Mouse (Mus musculus) embryo, embryonic 10 days (tissue): ENCODE measurements around the gene Clp1.

Experiments
- DNase-seq: peaks from one replicate; pipeline ENCODE4 v3.0.0-alpha.2; 2015; ENCODE audit warnings: low spot score

The Clp1 gene

DNA sequence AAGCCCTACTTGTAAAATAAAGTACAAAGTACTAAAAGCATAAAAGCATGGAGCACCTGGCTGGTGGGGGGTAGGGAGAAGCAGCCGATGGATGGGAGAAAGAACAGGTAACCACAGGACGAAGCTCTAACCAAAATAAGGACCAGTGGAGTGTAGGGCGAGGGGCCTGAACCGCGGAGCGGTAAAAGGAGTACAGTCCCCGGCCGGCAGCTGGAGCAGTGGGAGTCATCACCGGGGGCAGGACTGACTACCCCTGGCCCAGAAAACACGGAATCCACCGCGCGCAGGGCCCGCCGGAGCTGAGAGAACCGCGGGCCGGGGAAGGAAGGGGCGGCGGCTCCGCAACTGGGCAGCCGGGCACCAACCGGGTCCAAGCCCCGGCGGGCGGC is 12.7 kb downstream of the Clp1 start:
- peak; percentile 31 for DNase-seq

DNA sequence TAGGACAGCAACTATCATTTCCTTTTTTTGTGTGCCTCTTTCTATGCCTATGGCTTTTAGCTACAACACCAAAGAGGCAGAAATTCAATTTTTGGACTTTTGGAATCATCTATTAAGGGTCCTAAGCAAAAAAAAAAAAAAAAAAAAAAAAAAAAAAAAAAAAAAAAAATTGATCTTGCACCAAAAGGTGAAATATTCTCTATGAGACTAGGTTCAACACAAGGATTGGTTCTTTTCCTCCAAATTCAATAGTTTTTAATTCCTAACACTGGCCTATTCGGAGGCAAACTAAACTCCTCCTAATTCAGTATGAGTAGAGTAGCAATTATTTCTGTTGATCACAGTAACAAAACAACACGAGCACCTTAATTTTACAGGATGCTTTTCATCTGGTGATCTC is 15.3 kb downstream of the Clp1 start:
- DNase-seq: no peak

DNA sequence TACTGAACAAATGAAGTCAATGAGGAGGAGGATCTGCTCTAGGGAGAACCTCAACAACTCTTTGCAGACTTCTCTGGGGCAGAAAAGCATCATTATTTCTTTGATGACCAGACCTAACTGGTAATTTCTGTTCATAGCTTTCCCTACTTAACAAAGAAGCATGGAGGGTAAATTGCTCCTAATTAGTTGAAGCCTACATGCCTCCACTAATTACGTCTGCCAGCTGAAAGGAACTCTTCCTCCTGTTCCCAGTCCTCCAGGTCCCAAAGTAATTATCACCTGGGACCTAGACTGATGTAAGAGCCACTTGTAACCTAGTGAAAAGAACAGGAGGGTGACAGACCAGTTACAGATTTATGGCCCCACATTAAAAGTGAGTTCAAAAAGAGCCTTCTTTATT is 19.6 kb downstream of the Clp1 start:
- no peak for DNase-seq

- DNase-seq: no peak
Observed at GRCm38 (mm10) chr2:84705295-84705694, 21.9 kb downstream of the Clp1 start.

- no peak for DNase-seq
Observed at GRCm38 (mm10) chr2:84704329-84704728, 22.8 kb downstream of the Clp1 start.

- DNase-seq: no peak
Observed at GRCm38 (mm10) chr2:84703497-84703896, 23.7 kb downstream of the Clp1 start.

DNA sequence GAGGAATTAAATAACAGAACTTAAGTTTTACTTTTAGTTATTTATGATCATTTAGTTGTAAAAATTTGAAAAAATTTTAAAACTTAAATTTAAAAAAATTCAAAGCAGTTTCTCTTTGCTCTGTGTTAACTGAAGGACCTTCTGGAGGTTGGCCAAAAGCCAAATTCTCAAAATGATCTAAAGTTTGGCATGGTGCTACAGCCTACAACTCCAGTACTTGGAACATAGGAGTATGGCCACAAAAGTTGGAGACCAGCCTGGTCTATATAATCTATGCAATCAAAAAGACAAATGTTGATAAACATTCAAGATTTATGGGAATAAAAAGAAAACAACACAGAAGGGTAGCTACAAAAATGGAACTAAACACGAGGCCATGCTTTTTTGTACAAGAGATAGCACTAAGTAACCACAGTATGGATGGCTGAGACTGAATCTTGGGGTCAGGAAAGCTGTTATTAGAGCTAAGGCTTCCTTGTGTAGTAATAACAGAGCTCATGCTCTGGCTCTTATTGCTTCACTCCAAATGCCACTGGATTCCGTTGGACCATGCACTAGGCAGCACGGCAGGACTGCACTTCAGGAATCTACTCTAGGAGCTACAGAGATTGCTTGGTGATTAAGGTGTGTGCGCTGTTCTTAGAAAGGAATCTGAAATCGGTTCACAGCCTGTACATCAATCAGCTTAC is 32.0 kb downstream of the Clp1 start:
- DNase-seq: no peak

DNA sequence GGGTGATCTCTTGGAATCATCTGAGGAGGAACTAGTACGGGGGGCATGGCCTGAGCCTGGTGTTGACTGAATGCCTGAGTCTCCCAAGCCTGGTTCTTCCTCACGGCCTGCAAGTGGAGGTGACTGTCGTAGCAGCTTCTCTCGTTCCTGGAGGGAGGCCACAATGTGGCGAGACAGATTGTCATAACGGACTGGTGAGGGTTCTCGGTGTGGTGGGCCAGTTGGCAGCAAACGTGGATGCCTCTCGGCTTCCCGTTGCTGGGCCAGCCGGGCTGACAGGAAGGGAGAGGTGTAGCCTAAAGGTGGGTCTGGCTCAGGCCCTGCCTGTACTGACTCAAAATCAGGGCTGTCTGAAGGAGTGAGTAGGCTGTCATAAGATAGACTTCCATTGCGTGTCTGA is 37.1 kb downstream of the Clp1 start:
- DNase-seq: no peak

DNA sequence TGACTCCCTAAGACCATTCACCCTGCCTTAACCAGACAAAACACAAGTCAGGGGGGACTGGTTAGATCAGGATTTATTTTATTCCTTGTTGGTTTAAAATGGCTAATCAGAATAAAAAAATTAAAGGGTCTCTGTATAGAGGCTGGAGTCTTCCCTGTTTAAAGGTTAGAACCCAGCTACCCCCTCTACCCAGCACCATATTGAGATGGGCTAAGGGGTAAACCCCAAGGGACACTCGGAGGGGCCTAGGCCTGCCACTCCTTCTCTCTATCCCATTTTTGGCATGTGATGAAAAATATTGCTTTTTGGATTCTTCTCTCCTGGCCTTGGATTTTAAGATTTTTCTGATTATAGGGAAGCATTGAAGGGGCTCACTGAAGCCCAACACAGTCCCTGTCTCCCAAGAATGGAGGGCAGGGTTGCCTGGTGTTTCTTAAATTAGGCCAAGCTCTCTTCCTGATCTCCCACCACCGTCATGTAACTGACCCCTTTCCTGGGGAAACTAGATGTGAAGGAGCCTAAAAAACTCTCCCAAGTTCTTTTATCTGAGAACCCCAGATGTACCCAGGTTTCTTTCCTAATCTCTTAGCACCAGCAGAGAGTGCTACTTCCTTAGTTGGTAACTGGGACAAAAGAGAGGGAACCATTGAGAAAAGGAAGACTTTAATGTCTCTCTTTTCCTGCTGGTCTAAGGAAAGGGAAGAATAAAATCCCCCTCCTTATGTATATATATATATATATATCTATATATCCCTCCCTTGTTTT is 38.9 kb downstream of the Clp1 start:
- DNase-seq: no peak

- no peak for DNase-seq
Observed at GRCm38 (mm10) chr2:84682605-84683183, 44.5 kb downstream of the Clp1 start.

DNA sequence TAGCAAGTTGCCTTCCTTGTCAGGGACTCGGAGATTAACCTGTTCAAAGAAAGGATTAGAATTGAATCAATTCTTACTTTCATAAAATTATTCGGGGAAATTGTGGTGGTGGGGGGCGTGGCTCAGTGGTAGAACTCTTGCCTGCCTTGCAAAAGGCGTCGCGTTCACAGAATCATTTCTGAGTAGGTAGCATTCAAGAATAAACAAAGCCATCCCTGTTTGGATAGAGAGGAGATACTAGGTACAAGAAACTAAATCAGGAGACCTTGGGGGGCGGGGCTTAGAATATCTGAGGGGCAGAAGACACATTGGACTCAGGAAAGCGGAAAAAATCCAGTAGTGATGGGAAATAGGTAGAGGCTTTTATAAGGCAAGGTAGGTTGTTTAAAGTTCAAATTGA is 48.1 kb downstream of the Clp1 start, which contains the start of gene Tmx2:
TSS of gene Tmx2 (minus strand) at position 125 of the 400 bp plus-strand sequence.
- no peak for DNase-seq

- DNase-seq: peak; percentile 99
Observed at GRCm38 (mm10) chr2:84677968-84678880, 48.9 kb downstream of the Clp1 start, which contains the start of the genes Gm28635 and Med19. TSS of gene Gm28635 (minus strand) at chr2:84678041. TSS of gene Med19 (plus strand) at chr2:84678402.

GRCm38 (mm10) chr2:84677270-84677967 is 49.7 kb downstream of the Clp1 start:
- peak; percentile 52 for DNase-seq
